Mouse (Mus musculus): ENCODE results near the gene Pdxdc1. TPM values are rescaled to one million over a fixed set of nuclear protein-coding genes. Genes with fewer than 3 reads are reported as not detected.

Pdxdc1 gene
- polyA plus RNA-seq, 1 experiment: 57.0 TPM

- no peak overlapping the region for H3ac ChIP-seq (ENCODE audit: control insufficient read depth, insufficient read length)
- H3K36me3 ChIP-seq (ENCODE audit: control insufficient read depth, insufficient read depth): peaks cover 33% of the 10 kb centered on the region
- no peak overlapping the region for H3K4me3 ChIP-seq
- TF ChIP-seq TCF12 (IDR thresholded peaks at IDR 0.05; ENCODE audit: insufficient read depth, poor library complexity, severe bottlenecking) (no peak), TCF3 (IDR thresholded peaks at IDR 0.05; ENCODE audit: insufficient read length, low read depth) (no peak), REST (IDR thresholded peaks at IDR 0.05; ENCODE audit: insufficient read depth, insufficient read length) (no peak), MYOG (IDR thresholded peaks at IDR 0.05; ENCODE audit: control insufficient read depth in 1 of 3, insufficient read depth in 1 of 3, insufficient read length in 2 of 3, low read depth in 2 of 3) (no peak), MYOD1 (IDR thresholded peaks at IDR 0.05; ENCODE audit: control insufficient read depth in 1 of 3, insufficient read length in 2 of 3, low read depth in 2 of 3) (no peak), CEBPB (IDR thresholded peaks at IDR 0.05; ENCODE audit: insufficient read depth, poor library complexity, severe bottlenecking) (no peak)
- H3K4me2 ChIP-seq (ENCODE audit: low read depth): no peak overlapping the region
- H3K79me2 ChIP-seq (ENCODE audit: control insufficient read depth, insufficient read depth): no peaks in the 10 kb centered on the region
- H3K27me3 ChIP-seq (ENCODE audit: control insufficient read depth, insufficient read depth, insufficient read length): no peaks in the 10 kb centered on the region
Measured at GRCm38 (mm10) chr16:13853886-13854285, 49.0 kb downstream of the Pdxdc1 start.

GRCm38 (mm10) chr16:13851446-13851845 lies 51.5 kb downstream of the Pdxdc1 start:
- Histone ChIP-seq H3K27me3 (ENCODE audit: control insufficient read depth, insufficient read depth, insufficient read length) (no peaks in the 10 kb centered on the region), H3K36me3 (ENCODE audit: control insufficient read depth, insufficient read depth) (peaks cover 34% of the 10 kb centered on the region), H3K4me2 (ENCODE audit: low read depth) (no peak overlapping the region), H3K4me3 (no peak overlapping the region), H3ac (ENCODE audit: control insufficient read depth, insufficient read length) (no peak overlapping the region), H3K79me2 (ENCODE audit: control insufficient read depth, insufficient read depth) (no peaks in the 10 kb centered on the region)
- TF ChIP-seq TCF3 (IDR thresholded peaks at IDR 0.05; ENCODE audit: insufficient read length, low read depth) (no peak), MAX (IDR thresholded peaks at IDR 0.05; ENCODE audit: low read depth) (no peak), REST (IDR thresholded peaks at IDR 0.05; ENCODE audit: insufficient read depth, insufficient read length) (no peak), POLR2AphosphoS2 (IDR thresholded peaks at IDR 0.05; ENCODE audit: insufficient read length, low read depth) (no peak), MYOG (IDR thresholded peaks at IDR 0.05; ENCODE audit: control insufficient read depth in 1 of 3, insufficient read depth in 1 of 3, insufficient read length in 2 of 3, low read depth in 2 of 3) (no peak), POLR2A (IDR thresholded peaks at IDR 0.05; ENCODE audit: insufficient read length, low read depth) (no peak), CEBPB (IDR thresholded peaks at IDR 0.05; ENCODE audit: insufficient read depth, poor library complexity, severe bottlenecking) (no peak), E2F4 (IDR thresholded peaks at IDR 0.05; ENCODE audit: insufficient read depth) (no peak), USF1 (IDR thresholded peaks at IDR 0.05; ENCODE audit: low read depth) (no peak), SRF (IDR thresholded peaks at IDR 0.05; ENCODE audit: control insufficient read depth, insufficient read length, low read depth) (no peak), TCF12 (IDR thresholded peaks at IDR 0.05; ENCODE audit: insufficient read depth, poor library complexity, severe bottlenecking) (no peak), MYOD1 (IDR thresholded peaks at IDR 0.05; ENCODE audit: control insufficient read depth in 1 of 3, insufficient read length in 2 of 3, low read depth in 2 of 3) (no peak)

- H3K4me3 ChIP-seq: no peak overlapping the region
- no peaks in the 10 kb centered on the region for H3K79me2 ChIP-seq (ENCODE audit: control insufficient read depth, insufficient read depth)
- H3K4me2 ChIP-seq (ENCODE audit: low read depth): no peak overlapping the region
- H3K27me3 ChIP-seq (ENCODE audit: control insufficient read depth, insufficient read depth, insufficient read length): no peaks in the 10 kb centered on the region
- TF ChIP-seq MYOD1 (IDR thresholded peaks at IDR 0.05; ENCODE audit: control insufficient read depth in 1 of 3, insufficient read length in 2 of 3, low read depth in 2 of 3): no peak
- no peak for TF ChIP-seq TCF3 (IDR thresholded peaks at IDR 0.05; ENCODE audit: insufficient read length, low read depth)
- no peak for TF ChIP-seq CEBPB (IDR thresholded peaks at IDR 0.05; ENCODE audit: insufficient read depth, poor library complexity, severe bottlenecking)
- no peak for TF ChIP-seq MYOG (IDR thresholded peaks at IDR 0.05; ENCODE audit: control insufficient read depth in 1 of 3, insufficient read depth in 1 of 3, insufficient read length in 2 of 3, low read depth in 2 of 3)
- TF ChIP-seq E2F4 (IDR thresholded peaks at IDR 0.05; ENCODE audit: insufficient read depth): no peak
- TF ChIP-seq USF1 (IDR thresholded peaks at IDR 0.05; ENCODE audit: low read depth): no peak
- TF ChIP-seq TCF12 (IDR thresholded peaks at IDR 0.05; ENCODE audit: insufficient read depth, poor library complexity, severe bottlenecking): no peak
- TF ChIP-seq REST (IDR thresholded peaks at IDR 0.05; ENCODE audit: insufficient read depth, insufficient read length): no peak
- TF ChIP-seq MAX (IDR thresholded peaks at IDR 0.05; ENCODE audit: low read depth): no peak
- no peak for TF ChIP-seq POLR2AphosphoS2 (IDR thresholded peaks at IDR 0.05; ENCODE audit: insufficient read length, low read depth)
- TF ChIP-seq SRF (IDR thresholded peaks at IDR 0.05; ENCODE audit: control insufficient read depth, insufficient read length, low read depth): no peak
- TF ChIP-seq POLR2A (IDR thresholded peaks at IDR 0.05; ENCODE audit: insufficient read length, low read depth): no peak
- H3K36me3 ChIP-seq (ENCODE audit: control insufficient read depth, insufficient read depth): peaks cover 40% of the 10 kb centered on the region
- H3ac ChIP-seq (ENCODE audit: control insufficient read depth, insufficient read length): no peak overlapping the region
Measured at GRCm38 (mm10) chr16:13848310-13848709, 54.6 kb downstream of the Pdxdc1 start.

- no peak overlapping the region for H3K4me2 ChIP-seq (ENCODE audit: low read depth)
- H3K4me3 ChIP-seq: no peak overlapping the region
- TF ChIP-seq SRF (IDR thresholded peaks at IDR 0.05; ENCODE audit: control insufficient read depth, insufficient read length, low read depth): no peak
- no peak for TF ChIP-seq POLR2A (IDR thresholded peaks at IDR 0.05; ENCODE audit: insufficient read length, low read depth)
- TF ChIP-seq MYOD1 (IDR thresholded peaks at IDR 0.05; ENCODE audit: control insufficient read depth in 1 of 3, insufficient read length in 2 of 3, low read depth in 2 of 3): no peak
- no peak for TF ChIP-seq CEBPB (IDR thresholded peaks at IDR 0.05; ENCODE audit: insufficient read depth, poor library complexity, severe bottlenecking)
- TF ChIP-seq TCF3 (IDR thresholded peaks at IDR 0.05; ENCODE audit: insufficient read length, low read depth): no peak
- no peak for TF ChIP-seq MYOG (IDR thresholded peaks at IDR 0.05; ENCODE audit: control insufficient read depth in 1 of 3, insufficient read depth in 1 of 3, insufficient read length in 2 of 3, low read depth in 2 of 3)
- no peak for TF ChIP-seq POLR2AphosphoS2 (IDR thresholded peaks at IDR 0.05; ENCODE audit: insufficient read length, low read depth)
- TF ChIP-seq USF1 (IDR thresholded peaks at IDR 0.05; ENCODE audit: low read depth): no peak
- no peak for TF ChIP-seq E2F4 (IDR thresholded peaks at IDR 0.05; ENCODE audit: insufficient read depth)
- no peak for TF ChIP-seq TCF12 (IDR thresholded peaks at IDR 0.05; ENCODE audit: insufficient read depth, poor library complexity, severe bottlenecking)
- TF ChIP-seq REST (IDR thresholded peaks at IDR 0.05; ENCODE audit: insufficient read depth, insufficient read length): no peak
- no peak for TF ChIP-seq MAX (IDR thresholded peaks at IDR 0.05; ENCODE audit: low read depth)
- no peaks in the 10 kb centered on the region for H3K79me2 ChIP-seq (ENCODE audit: control insufficient read depth, insufficient read depth)
- no peaks in the 10 kb centered on the region for H3K27me3 ChIP-seq (ENCODE audit: control insufficient read depth, insufficient read depth, insufficient read length)
- H3ac ChIP-seq (ENCODE audit: control insufficient read depth, insufficient read length): no peak overlapping the region
- peaks cover 44% of the 10 kb centered on the region for H3K36me3 ChIP-seq (ENCODE audit: control insufficient read depth, insufficient read depth)
Measured at GRCm38 (mm10) chr16:13846675-13847074, 56.3 kb downstream of the Pdxdc1 start.
